Mouse (Mus musculus): ENCODE data around the gene Aff3.
A peak's percentile ranks its signal among the peaks of the same experiment; 100 is the strongest.

Gene Aff3

DNA sequence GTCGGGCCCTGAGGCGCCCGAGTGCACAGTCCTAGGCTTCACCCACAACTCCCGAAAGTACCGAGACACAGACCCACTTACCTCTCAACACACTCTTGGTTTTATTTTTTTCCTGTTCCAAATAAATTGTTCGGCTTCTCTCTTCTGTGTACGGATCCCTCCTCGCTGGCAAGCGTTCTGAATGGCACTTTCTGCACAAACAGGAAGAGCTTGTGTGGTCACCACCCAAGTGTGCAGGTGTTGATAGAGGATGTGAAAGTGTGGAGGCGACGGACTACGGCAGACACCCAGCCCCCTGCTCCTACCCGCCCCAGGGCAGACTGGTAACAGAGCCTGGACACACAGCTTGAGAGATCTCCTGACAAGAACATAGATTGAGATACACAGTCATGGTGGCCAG lies at the start of gene Aff3:
Gene Aff3 (minus strand): TSS at position 179 of the 400 bp plus-strand sequence.
- DNase-seq (ENCODE audit: low read depth): no peak

DNA sequence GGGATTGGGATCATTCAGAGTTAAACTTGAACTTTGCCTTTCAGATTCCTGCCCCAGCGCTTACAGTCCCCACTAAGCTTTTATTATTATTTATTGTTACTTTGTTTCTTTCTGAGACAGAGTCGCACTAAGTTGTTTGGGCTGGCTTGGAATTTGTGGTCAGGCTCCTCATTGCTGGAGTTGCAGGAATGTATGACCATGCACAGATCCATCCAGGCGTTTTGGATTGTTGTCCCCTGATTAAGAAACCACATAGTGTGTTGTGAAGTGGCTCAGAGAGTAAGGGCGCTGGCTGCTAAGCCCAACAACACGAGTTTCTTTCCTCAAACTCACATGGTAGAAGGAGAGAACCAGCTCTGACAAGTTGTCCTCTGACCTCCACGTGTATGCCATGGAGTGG lies 35.9 kb upstream of the Aff3 start:
- DNase-seq (ENCODE audit: low read depth): peak; percentile 60

DNA sequence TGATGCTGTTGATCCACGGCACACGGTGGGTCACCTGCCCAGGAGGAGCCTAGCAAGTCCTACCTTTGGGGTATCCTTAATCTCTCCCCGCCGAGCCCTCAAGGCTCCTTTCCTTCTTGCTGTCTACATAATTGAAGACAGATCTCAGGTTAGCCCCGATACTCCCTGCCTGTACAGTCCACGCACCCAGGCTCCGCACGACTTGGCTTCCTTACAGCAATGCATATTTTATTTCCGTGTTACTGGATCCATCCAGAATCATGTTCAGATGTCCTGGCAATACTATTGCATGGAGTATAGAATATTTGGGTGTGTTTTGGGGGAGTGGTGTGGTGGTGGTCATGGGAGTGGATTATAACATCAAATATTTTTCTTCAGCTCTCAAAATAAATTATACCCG lies 34.5 kb upstream of the Aff3 start:
- DNase-seq (ENCODE audit: low read depth): no peak

DNA sequence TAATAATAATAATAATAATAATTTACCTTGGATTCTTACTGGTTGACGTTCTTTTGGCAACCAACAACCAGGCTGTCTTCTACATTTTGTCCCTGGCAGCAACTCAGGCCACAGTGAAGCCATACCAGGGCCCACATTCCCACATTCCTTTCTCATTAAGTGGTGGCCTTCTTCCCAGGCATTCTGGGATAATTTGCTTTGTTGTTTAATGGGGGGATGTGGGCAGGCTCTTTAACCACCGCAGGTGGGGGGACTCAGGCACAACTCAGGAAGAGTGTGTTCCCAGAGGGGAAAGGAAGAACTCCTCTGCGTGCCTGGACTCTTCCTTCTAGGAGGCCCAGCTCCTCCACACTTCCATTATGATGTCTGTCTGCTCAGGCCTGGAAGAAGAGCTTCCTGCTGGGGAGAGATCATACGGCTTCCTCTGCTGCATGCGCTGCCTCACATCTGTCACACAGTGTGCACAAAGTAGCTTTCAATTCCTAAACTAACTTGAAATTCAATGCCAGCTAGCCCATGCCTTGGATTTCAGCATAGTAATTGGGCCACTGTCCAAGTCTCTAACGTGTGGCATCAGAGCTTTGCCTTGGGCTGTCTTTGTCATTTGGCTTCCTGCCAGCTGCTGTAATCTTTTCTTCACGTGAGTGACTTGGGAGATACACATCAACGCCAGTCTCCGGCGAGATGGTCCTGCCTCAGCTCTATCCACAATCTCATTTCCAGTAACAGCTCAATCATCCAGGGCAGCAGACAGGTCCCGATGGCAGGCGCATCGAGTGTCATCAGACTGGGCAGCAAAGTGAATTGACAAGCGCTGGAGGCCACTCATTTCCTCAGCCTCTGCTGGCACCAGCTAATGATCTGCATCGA lies 31.3 kb upstream of the Aff3 start:
- DNase-seq (ENCODE audit: low read depth): no peak

DNA sequence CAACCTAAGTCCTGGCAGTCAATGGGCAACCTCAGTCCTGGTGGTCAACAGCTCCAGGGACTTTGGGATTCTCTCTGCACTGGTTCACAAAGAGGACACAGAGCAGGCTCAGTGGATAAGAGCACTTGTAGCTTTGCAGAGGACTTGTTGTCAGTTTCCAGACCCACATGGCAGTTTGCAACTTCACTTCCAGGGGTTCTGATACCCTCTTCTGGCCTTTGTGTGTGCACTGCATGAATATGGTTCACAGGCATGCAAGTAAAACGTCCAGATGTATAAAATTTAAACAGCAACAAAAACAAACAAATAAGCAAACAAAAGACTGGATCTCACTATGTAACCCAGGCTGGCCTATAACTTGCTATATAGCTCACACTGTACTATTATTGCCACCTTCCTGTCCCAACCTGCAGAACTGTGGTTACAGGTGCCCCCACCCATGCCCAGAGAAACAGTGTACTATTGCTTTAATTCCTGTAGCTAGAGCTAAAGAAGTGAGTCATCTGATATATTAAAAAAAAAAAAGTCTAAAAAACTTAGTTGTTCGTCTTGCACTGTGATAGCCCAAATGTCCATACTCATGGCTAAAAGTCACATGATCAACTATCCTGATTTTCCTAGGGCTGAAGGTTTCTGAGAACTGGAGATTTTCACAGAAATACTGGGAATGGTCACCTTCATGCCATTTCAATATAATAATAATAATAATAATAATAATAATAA lies 30.5 kb upstream of the Aff3 start:
- DNase-seq (ENCODE audit: low read depth): no peak

DNA sequence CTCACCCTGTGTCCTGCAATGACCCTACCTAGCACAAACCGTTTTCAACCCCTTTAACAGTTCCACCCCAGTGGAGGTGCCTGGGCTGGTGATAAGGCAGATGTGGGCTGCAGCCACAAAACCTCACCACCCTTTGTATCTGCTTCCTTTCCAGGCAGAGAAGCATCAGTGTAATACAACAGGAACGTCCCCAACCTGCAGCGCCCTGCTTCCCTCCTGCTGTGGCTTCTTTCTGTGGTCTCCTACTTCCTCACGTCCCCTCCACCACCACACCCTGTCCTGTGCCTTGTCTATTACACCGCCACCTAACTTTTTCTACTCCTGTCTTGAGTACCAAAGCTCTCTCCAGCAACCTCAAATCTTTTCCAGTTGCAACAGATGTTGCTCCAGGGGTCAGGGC lies 29.4 kb upstream of the Aff3 start:
- DNase-seq (ENCODE audit: low read depth): no peak

DNA sequence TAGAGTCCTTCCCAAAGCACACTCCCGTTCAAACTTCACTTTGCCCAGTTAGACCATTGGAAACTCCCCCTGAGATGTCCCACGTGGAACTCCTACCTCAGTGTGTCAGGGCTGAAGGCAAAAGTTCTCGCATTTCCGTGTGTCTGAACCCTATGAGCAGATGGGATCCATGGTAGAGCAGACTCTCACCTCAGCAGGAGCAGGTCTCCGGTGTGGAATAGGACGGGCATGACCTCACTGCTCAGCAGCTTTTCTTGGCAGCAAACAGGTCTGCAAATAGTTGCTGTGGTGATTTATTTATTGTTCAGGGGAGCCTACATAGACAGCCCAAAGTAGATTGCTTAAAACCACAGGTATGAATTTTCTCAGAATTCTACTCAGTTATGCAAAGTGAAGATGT lies 25.7 kb upstream of the Aff3 start:
- DNase-seq (ENCODE audit: low read depth): no peak

DNA sequence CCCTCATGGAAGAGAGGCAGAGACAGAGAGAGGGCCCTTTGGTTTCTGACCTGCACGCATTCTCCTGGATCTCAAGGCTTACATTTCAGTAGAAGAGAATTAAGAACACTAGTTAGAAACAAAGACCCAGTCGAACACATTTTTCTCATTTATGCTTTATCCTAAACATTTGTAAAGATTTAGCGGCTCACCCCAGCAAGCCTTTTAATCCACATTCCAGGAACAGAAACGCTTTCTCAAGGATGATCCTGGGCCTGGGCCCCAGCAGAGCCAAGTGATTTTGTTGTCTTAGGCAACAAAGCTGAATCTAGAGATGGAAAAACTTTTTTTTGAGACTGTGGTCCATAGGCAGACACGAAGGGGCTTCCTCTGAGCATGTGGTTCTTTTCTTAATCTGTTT lies 23.5 kb upstream of the Aff3 start:
- DNase-seq (ENCODE audit: low read depth): no peak

DNA sequence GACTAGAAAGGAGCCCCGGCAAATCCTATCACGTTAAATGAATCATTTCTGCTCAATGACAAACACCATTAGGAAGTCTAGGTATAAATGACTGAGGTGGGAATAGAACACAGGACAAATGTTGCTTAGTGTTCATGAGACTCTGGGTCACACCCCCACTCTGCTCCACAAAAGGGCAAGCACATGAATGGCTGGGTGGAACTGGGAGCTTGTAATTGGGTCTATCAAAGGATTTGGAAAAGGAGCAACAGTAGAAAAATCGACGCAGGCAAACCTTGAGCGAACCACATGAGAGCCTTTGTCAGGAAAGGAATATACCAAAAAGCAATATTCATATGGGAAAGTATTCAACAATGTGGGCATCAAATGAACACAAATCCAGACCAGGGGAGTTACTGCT lies 21.0 kb upstream of the Aff3 start:
- no peak for DNase-seq (ENCODE audit: low read depth)

DNA sequence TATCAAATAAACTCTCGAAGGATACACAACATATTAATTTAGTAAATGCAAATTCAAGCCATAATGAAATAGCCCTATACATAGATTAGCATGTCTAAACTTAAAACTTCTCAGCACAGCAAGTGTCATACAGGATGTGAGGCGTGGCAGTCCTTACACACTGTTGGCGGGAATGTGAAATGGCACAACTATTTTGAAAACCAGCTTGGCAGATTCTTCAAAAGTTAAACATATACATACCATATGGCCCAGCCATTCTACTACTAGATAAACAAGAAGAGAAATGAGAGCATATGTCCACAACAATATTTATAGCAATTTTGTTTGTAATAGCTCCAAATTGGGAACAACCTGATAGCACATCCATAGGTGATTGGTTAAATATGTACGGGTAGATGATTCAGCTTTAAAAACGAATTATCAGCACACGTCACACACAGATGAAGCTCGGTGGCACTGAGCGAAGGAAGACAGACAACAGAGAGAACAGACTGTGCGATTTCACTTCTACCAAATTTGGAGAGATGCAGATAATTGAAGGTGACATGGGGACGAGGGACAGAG lies 18.5 kb upstream of the Aff3 start:
- DNase-seq (ENCODE audit: low read depth): no peak

DNA sequence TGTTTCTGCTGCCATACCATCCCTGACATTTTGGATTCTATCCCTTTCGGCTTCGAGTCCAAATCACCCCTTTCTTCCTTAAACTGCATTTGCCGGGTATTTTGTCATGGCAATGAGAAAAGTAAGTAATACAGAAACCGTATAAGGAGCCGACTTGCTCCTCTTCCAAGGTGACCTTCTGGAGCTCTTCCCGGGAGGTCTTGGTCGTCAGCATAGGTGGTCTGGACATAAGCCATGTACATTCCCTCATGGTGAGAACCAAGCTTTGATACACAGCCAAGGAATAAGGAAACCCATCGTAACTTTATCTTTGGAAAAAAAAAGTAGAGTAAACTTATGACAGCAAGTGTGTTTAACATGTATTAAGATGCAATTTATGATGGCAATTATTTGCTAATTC lies 15.1 kb upstream of the Aff3 start:
- DNase-seq (ENCODE audit: low read depth): no peak

DNA sequence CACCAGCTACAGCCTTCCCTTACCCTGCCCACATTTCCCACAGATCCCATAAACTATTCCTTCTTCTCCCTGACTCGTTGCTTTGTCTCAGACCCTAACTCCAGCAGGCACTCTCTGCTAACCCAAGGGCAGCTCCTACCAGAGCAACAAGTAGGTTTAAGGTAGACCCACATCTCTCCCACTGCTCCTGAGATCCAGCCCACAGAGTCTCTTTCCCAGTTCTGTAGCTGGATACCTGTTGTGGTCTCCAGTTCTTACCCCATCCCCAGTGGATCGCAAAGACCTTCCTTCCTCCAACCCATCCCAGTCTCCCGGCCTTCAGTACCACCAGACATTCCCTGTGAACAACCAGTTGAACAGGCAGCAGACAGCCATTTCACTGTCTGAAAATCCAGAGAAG lies 7.0 kb upstream of the Aff3 start:
- DNase-seq (ENCODE audit: low read depth): no peak

DNA sequence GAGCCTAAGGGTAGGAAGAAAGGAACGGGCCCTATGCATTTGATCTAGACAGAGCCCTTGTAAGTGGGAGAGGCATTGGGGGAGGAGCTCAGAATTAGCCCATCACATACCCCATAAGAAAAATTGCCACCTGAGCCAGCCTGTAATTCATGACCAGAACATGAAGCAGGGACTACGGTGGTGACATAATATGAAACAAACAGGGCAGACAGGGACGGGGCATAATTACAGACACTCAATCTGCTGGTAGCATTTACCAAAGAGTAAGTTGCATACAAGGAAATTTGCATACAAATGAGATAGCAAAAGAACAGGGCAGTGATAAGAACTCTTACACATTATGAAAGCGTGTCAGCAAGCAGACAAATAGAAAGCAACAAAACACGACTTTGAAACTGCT lies 6.3 kb upstream of the Aff3 start:
- no peak for DNase-seq (ENCODE audit: low read depth)

DNA sequence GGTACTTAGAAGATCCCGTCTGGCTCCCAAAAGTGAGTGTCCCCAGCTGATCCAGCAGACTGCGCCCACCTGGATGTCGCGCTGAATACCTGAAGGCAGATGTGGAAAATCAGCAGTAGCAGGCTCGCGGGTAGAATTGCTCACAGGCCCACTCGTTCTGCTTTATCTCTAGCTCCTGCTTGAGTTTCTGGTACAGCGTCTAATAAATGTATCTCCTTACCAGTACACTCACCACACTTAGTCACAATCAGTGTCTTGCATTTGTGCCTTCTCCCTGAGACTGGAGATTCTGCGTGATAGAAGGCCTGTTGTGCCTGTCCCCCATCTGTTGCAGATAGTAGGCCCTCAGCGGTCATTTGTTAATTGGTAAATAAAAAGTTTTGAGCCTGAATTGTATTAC lies 3.6 kb upstream of the Aff3 start:
- no peak for DNase-seq (ENCODE audit: low read depth)

DNA sequence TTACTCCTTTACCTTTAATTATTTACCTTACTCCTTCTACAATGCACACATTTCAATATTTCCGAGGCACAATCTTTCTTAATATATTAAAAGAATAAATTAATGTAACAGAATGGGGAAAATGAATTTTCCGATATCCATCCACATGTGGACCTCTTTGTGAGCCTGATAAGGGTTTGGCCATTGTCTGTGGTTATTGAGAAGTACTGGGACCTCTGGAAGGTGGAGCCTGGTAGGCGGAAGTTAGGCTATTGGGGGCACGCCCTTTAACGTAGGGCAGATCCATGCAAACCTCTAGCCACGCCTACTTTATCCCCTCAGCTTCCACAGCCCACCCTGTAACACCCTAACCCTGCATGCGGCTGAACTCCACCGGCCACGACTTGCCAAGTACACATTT lies 3.1 kb upstream of the Aff3 start:
- DNase-seq (ENCODE audit: low read depth): no peak

DNA sequence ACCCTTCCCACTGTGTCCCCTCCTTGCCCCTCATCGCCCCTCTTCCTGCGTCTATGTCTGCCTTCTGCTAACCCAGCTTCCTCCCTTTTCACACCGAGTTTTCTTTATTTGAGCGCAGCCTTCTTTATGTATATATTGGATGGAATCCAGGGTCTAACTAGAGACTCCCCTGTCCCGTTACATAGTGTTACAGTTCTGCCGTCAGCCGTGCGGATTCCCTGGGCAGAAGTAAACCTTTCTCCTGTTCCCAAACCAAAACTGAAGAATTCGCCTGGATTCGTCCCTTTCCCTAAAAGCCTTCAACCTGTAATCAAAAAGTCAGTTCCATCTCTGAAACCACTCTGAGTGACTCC lies 2.0 kb upstream of the Aff3 start:
- DNase-seq (ENCODE audit: low read depth): no peak

DNA sequence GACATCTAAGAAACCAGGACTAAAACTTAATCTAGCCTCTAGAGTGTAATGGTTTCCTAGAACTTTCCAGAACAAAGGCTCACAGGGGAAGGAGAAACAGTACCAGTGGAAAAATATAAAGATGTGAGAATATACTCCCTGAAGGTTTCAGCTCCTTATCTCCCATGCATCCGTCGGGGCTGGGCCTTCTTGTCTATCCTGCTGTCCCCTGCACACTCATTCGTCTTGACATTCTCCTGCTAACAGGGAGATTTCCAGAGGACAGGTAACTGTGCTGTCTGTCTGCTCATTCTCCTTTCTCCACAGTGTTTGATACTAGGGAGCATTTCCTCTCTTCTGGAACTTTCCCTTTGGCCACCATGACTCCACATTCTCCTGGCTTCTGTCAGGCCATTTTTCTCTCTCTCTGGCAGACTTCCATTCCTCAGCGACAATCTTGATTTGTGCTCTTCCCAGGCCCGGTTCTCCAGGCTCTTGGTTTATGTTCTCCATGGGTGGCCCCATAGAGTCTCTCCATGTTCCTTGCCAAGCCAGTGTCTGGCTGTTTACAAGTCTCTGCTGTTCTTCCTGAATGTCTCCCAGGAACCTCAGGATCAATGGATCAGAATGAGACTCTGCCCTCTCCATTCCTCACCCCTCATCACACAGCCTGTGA lies 1.5 kb upstream of the Aff3 start:
- DNase-seq (ENCODE audit: low read depth): no peak

DNA sequence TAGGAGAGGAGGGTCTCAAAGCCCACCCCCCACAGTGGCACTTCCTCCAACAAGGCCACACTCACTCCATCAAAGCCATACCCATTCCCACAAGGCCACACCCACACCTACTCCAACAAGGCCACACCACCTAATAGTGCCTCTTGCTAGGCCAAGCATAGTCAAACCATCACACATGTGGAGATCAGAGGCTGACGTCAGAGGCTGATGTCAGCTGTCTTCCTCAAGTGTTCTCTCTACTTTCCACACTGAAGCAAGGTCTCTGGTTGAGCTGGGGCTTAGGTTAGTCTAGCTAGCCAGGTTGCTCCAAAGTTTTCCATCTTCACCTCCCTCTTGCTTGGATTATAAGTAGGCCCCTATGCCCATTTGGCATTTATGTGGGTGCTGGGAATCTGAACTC lies 856 bp upstream of the Aff3 start:
- no peak for DNase-seq (ENCODE audit: low read depth)

DNA sequence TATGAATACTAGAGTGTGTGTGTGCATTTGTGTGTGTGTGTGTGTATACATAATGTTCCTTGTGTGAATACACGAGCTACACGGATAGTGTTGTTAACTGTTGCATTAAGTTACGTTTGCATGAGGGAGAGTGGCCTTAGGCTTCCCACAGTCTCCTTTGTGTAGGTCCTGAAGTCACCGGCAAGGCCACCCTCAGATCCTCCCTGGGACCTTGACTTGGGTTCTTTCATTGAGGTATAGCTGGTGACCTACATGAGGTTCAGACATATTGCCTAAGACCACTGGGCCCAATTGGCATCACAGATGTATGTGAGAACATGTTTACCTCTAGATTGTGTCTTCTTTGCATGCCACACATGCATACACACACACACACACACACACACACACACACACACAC lies 494 bp downstream of the Aff3 start:
- no peak for DNase-seq (ENCODE audit: low read depth)

DNA sequence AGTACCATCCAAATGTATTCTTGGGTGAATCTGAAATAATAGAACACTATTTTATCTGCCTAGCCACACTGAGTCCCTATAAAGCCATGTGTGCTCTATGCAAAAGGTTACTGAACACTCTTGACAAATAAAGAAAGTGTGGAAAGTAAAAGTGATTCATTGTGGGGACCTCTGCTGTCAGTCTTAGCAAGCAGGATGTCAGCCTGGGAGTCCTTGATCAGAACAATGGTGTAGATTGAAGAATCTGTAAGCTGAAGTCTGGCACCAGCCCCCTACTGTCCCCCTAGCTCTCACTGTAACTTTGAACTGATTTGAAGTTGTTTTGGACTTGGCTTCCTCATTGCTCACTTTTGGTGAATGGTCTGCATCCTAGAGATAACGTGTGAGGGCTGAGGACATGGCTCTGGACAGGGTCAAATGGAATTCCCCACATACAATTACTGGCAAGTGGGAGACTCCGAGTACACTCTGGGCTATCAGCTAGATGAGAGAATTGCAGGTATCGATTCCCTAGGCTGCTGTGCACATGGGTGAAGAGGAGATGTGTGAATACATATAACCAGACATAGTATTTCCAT lies 2.0 kb downstream of the Aff3 start:
- no peak for DNase-seq (ENCODE audit: low read depth)

DNA sequence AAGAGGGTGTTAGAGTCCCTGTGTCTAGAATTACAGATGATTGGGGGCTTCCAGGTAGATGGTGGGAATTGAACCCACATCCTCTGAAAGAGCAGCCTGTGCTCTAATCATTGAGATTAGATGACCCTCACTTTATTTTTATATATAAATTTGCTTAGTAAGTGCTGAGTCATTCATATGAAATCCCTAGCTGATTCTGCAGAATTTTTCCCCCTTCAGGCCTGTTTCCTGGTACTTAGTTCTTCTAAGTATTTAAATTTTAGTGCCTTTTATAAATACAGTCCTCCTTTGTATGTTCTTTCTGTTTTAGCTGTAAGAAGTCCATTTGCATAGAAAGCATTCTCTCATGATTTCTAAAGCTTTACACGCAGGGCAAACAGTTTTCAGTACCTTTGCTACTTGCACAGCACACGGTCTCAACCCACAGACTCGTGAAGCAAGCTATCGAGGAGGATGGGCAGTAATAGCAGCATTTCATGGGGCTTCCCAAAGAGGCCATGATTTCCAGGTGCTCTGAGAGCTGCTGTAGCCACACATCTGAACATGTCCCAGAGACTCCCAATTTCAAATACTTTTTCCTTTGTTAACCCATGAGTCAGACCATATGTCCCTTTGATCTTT lies 5.7 kb downstream of the Aff3 start:
- DNase-seq (ENCODE audit: low read depth): no peak

DNA sequence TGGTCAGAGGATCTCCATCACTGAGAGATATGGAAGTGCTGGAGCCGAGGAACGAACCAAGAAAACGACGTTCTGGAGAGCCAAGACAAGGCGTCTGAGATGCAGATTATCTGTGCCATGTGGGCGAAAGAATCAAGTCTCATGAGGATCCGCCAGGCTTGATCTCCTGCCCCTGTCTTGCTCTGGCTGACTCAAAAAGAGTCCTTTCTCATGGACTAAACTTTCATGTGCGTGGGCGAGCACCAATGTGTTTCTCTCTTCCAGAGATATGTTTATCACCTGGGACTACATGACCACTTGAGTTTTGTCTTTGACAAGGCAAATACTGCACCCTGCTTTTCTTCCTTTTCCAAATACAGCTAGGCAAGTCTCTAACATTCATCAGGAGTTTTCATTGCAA lies 6.4 kb downstream of the Aff3 start:
- no peak for DNase-seq (ENCODE audit: low read depth)
